Mouse (Mus musculus) CD8-positive naive resting alpha-beta T cell, adult 2 months (primary cell): Measurements from ENCODE around the gene Gm10591.
"Not testable (repeated sequence)": the region's sequence is repeated elsewhere in the genome, so short reads cannot be mapped to it uniquely, and the experiment has no call there.

Source experiments
- DNase-seq, 2 experiments: peaks; one replicate each; pipeline ENCODE4 v3.0.0; 2022; ENCODE audit warnings: low read depth in 2 of 2, low spot score in 2 of 2

Gene Gm10591

GRCm38 (mm10) chr4:42611895-42612294, at the start of gene Gm10591:
Gene Gm10591, plus strand, starts transcription at chr4:42612195.
- not testable (repeated sequence) for DNase-seq

DNA sequence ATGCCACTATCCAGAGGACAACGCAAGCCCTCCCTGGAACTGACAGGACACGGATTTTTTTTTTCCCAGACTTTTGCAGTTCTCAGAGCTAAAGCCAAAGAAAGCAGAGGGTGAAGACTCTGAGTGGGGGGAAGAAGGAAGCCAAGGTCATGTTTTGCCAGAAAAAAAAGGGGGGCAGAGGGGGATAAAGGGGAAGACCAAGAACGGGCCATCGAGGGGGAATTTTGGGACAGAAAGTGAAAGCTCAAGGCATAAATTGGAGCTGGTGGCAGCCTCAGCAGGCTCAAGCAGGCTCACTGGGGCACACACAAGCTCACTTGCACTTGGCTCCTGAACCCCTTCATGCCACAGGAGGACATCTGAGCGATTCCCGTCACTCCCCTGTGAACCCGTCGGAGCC, 17.4 kb downstream of the Gm10591 start, which contains the start of gene Gm2564:
Gene Gm2564 (plus strand): TSS at position 301 of the 400 bp plus-strand sequence.
- DNase-seq, result not testable (repeated sequence)

DNA sequence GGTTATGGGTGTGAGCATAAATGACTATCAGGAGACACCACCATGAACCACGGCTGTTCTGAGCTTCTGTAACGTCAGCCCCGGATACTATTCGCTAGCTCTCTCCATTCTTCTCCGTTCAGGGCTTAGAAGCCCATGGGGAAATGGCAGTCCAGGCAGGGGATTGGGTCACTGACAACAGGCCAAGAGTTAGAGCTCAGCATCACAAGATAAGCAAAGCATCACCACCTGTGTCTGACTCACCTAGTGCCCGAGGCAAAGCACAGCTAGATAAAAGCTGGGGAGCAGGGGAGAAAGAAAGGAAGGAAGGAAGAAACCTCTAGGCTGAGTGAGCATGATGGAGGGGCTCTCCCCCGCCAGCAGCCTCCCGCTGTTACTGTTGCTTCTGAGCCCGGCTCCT, 43.0 kb downstream of the Gm10591 start, which contains the start of gene Ccl27b:
Gene Ccl27b (plus strand): TSS at position 301 of the 400 bp plus-strand sequence.
- DNase-seq, result not testable (repeated sequence)

GRCm38 (mm10) chr4:42661793-42662192, 49.8 kb downstream of the Gm10591 start, which contains the start of gene Il11ra2:
Gene Il11ra2, minus strand, starts transcription at chr4:42661893.
- DNase-seq, result not testable (repeated sequence)
